Mouse (Mus musculus) ES-E14 (cell line): ENCODE results near the gene Uba5. TPM values are rescaled to one million over a fixed set of nuclear protein-coding genes. Genes with fewer than 3 reads are reported as not detected.

Experiments
- DNase-seq: peaks from one replicate; pipeline ENCODE4 v3.0.0-alpha.2; 2013; ENCODE audit warnings: low read depth, low spot score
- H3K27ac ChIP-seq: 2 replicates; pipeline ENCODE4 v1.5.1; 2012; ENCODE audit warnings: low read depth, mild to moderate bottlenecking, low read length, moderate library complexity, mixed read lengths; ENCODE audit not compliant: poor library complexity, insufficient read depth, severe bottlenecking
- H3K36me3 ChIP-seq: 2 replicates; pipeline ENCODE4 v1.6.1; 2012; ENCODE audit warnings: mild to moderate bottlenecking, low read length, moderate library complexity, mixed read lengths; ENCODE audit not compliant: control insufficient read depth, poor library complexity, insufficient read depth, severe bottlenecking
- H3K4me1 ChIP-seq, 2 experiments: fragments of 150-350 bp in 1 of 2; sonication (generic) in 1 of 2; 2 replicates each; pipeline ENCODE4 v1.6.1; 2012; ENCODE audit warnings: low read length in 2 of 2, mild to moderate bottlenecking in 1 of 2, mixed read lengths in 1 of 2; ENCODE audit not compliant: control insufficient read depth in 2 of 2, insufficient read depth in 2 of 2, poor library complexity in 1 of 2
- H3K4me3 ChIP-seq, 2 experiments: fragments of 150-350 bp in 1 of 2; sonication (generic) in 1 of 2; 2 replicates each; pipeline ENCODE4 v1.5.1; 2012; ENCODE audit warnings: low read length in 2 of 2, low read depth in 1 of 2, mild to moderate bottlenecking in 1 of 2, mixed read lengths in 1 of 2; ENCODE audit not compliant: insufficient read depth in 1 of 2, poor library complexity in 1 of 2, severe bottlenecking in 1 of 2
- H3K9ac ChIP-seq: 2 replicates; pipeline ENCODE4 v1.6.1; 2012; ENCODE audit warnings: low read depth, mild to moderate bottlenecking, low read length, mixed read lengths; ENCODE audit not compliant: poor library complexity, insufficient read depth, severe bottlenecking
- H3K9me3 ChIP-seq: fragments of 150-350 bp; sonication (generic); 2 replicates; pipeline ENCODE4 v1.6.1; 2012; ENCODE audit warnings: low read depth, mild to moderate bottlenecking, low read length; ENCODE audit not compliant: control insufficient read depth, insufficient read depth
- CHD2 ChIP-seq: IDR thresholded peaks from 2 replicates; pipeline ENCODE4 v1.6.1; 2014; ENCODE audit warnings: mild to moderate bottlenecking, low read depth, low read length, inconsistent platforms
- HCFC1 ChIP-seq: IDR thresholded peaks from 2 replicates; pipeline ENCODE4 v1.6.1; 2012; ENCODE audit warnings: low read length, inconsistent platforms, borderline replicate concordance; ENCODE audit not compliant: insufficient read depth
- MAFK ChIP-seq: IDR thresholded peaks from 2 replicates; pipeline ENCODE4 v1.6.1; 2014; ENCODE audit warnings: mild to moderate bottlenecking, low read depth, low read length, inconsistent platforms; ENCODE audit not compliant: insufficient read depth
- ZC3H11A ChIP-seq: IDR thresholded peaks from 2 replicates; pipeline ENCODE4 v1.6.1; 2012; ENCODE audit warnings: low read depth, mild to moderate bottlenecking, inconsistent platforms, low read length, borderline replicate concordance
- ZNF384 ChIP-seq: IDR thresholded peaks from 2 replicates; pipeline ENCODE4 v1.6.1; 2012; ENCODE audit warnings: low read depth, low read length, inconsistent platforms
- in situ Hi-C, 2 experiments: fragments of 600-800 bp; cut with MboI; formaldehyde crosslinking; loops; one replicate each; pipeline ENCODE4 v1.15.1; 2025; ENCODE audit warnings: low sequenced_read_pairs in 2 of 2, inconsistent platforms in 1 of 2; ENCODE audit not compliant: unreplicated experiment in 2 of 2
- total RNA-seq: library from RNA; depleted of rRNA; stranded (reverse); fragments of 300-350 nt; gene quantifications from 2 replicates; pipeline ENCODE4 v1.2.3, GENCODE M21; 2012

The Uba5 gene
- total RNA-seq, 1 experiment, result 44.7 TPM

DNA sequence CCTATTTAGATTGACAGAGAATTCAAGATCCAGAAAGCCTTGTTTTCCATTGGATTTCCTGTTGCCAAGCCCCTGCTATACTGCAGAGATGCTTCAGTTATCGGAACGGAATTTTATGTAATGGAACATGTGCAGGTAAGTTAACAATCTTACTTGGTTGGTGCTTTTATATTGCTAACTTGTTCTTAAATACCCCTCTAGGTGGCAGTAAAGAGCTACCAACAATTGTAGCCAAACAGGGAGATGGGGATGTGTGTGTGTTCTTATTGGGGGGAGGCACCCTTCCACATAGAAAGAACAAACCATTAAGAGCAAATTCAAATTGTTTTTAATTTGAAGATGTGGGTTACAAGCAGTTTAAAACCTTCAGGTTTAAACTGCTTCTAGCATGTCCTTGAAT, 12.9 kb upstream of the Uba5 start:
- in situ Hi-C loops, result no loop called here
- Histone ChIP-seq H3K4me3 (no peak overlapping the region), H3K4me1 (no peaks in the 10 kb centered on the region), H3K27ac (no peak overlapping the region), H3K9me3 (no peaks in the 10 kb centered on the region), H3K36me3 (peaks cover 2% of the 10 kb centered on the region; the same call in 1 of the 2 replicates), H3K9ac (no peak overlapping the region)
- TF ChIP-seq CHD2 (no peak), ZC3H11A (0 out of 2 replicates have a peak, but pooled peaks have one; percentile 13)
- DNase-seq, result no peak

DNA sequence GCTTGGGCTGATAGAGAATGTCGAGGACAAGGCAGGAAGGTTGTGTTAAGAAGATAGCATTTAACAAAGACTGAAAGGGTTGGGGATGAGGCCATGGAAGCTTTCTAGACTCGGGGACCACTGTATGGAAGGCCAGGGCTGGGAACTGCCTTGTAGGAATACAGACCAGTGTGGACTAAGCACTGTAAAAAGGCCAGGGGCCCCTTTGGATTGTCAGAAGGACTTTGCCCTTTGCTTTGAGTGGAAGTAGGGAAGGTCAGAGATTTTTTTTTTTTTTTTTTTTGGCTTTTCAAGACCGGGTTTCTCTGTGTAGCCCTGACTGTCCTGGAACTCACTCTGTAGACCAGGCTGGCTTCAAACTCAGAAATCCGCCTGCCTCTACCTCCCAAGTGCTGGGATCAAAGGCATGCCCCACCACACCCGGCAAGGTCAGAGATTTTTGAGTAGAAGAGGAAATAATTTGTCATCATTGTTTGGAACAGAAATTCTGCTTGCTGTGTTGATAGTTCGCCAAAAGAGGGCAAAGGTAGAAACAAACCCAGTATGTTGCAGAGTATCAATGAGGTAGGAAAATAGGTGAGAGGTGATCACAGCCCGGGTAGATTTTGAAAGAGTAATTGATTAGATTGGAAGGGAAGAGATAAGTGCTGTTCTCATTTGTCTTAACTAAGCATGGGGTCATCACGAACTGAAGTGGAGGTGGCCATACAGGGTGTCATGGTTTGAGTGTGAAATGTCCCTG, 8.1 kb upstream of the Uba5 start:
- Histone ChIP-seq H3K27ac (no peak overlapping the region), H3K4me3 (no peak overlapping the region), H3K9ac (no peak overlapping the region), H3K4me1 (no peaks in the 10 kb centered on the region), H3K36me3 (no peaks in the 10 kb centered on the region), H3K9me3 (no peaks in the 10 kb centered on the region)
- in situ Hi-C loops, result no loop called here
- no peak for TF ChIP-seq HCFC1
- no peak for TF ChIP-seq ZNF384
- TF ChIP-seq CHD2, result no peak
- TF ChIP-seq MAFK, result no peak
- TF ChIP-seq ZC3H11A, result no peak
- no peak for DNase-seq

- H3K9ac ChIP-seq, result no peak overlapping the region
- no peaks in the 10 kb centered on the region; a peak in 1 of 4 replicates for H3K4me1 ChIP-seq
- no peaks in the 10 kb centered on the region for H3K36me3 ChIP-seq
- no peaks in the 10 kb centered on the region for H3K9me3 ChIP-seq
- DNase-seq, result no peak
- TF ChIP-seq HCFC1 (no peak), ZNF384 (no peak), CHD2 (no peak), ZC3H11A (no peak), MAFK (no peak)
- H3K27ac ChIP-seq, result no peak overlapping the region
- no peak overlapping the region for H3K4me3 ChIP-seq
- in situ Hi-C loops, result no loop called here
Observed at GRCm38 (mm10) chr9:104070241-104070640, 7.3 kb upstream of the Uba5 start.

- Histone ChIP-seq H3K9me3 (no peaks in the 10 kb centered on the region), H3K9ac (no peak overlapping the region), H3K4me3 (no peak overlapping the region), H3K27ac (no peak overlapping the region), H3K4me1 (peaks cover 0 to 5% of the 10 kb centered on the region in 2 experiments; a peak in 3 of 4 replicates), H3K36me3 (peaks cover under 1% of the 10 kb centered on the region)
- DNase-seq, result no peak
- no peak for TF ChIP-seq HCFC1
- no peak for TF ChIP-seq MAFK
- no peak for TF ChIP-seq ZC3H11A
- no peak for TF ChIP-seq ZNF384
- no peak for TF ChIP-seq CHD2
- in situ Hi-C loops, result no loop called here
Observed at GRCm38 (mm10) chr9:104064571-104064970, 1.6 kb upstream of the Uba5 start.
